Mouse (Mus musculus) lung, adult 2 months (tissue): ENCODE measurements around the gene Sertad3.

ENCODE experiments used
- CTCF ChIP-seq: fragments of 200-500 bp; IDR thresholded peaks from 2 replicates; pipeline ENCODE4 v1.5.1; 2011; ENCODE audit warnings: mild to moderate bottlenecking, low read length, control low read depth; ENCODE audit not compliant: insufficient read depth
- POLR2A ChIP-seq: fragments of 200-500 bp; IDR thresholded peaks from 2 replicates; pipeline ENCODE4 v1.6.1; 2011; ENCODE audit warnings: low read depth, mild to moderate bottlenecking, control low read depth, low read length, borderline replicate concordance; ENCODE audit errors: extremely low read depth

- TF ChIP-seq CTCF: no peak
- TF ChIP-seq POLR2A: no peak
Measured at GRCm38 (mm10) chr7:27454461-27455121, 19.0 kb upstream of the Sertad3 start.
